Mouse (Mus musculus) hindbrain, embryonic 11.5 days (tissue): ENCODE results near the gene Rasgrp3. TPM values are rescaled to one million over a fixed set of nuclear protein-coding genes. Genes with fewer than 3 reads are reported as not detected.
"Not testable (repeated sequence)": the region's sequence is repeated elsewhere in the genome, so short reads cannot be mapped to it uniquely, and the experiment has no call there.

Experiments
- ATAC-seq: fragments of 200-750 bp; cut with Nextera tagmentation; 2 replicates; pipeline ENCODE4 v1.8.0; 2017; ENCODE audit warnings: mild to moderate bottlenecking, moderate TSS enrichment, moderate library complexity; ENCODE audit not compliant: low FRiP score
- DNase-seq: peaks from one replicate; pipeline ENCODE4 v3.0.0-alpha.2; 2015; ENCODE audit warnings: low spot score
- H3K27ac ChIP-seq: fragments of 300-500 bp; sonication (generic); 2 replicates; pipeline ENCODE4 v1.5.1; 2014; ENCODE audit warnings: mild to moderate bottlenecking, low read depth, low read length
- H3K27me3 ChIP-seq: fragments of 300-500 bp; sonication (generic); 2 replicates; pipeline ENCODE4 v1.6.1; 2014; ENCODE audit warnings: mild to moderate bottlenecking, low read length, moderate library complexity, mixed read lengths; ENCODE audit not compliant: control insufficient read depth, insufficient read depth
- H3K36me3 ChIP-seq: fragments of 300-500 bp; sonication (generic); 2 replicates; pipeline ENCODE4 v1.6.1; 2014; ENCODE audit warnings: mild to moderate bottlenecking, low read length, moderate library complexity, mixed read lengths; ENCODE audit not compliant: control insufficient read depth, insufficient read depth
- H3K4me1 ChIP-seq: fragments of 300-500 bp; sonication (generic); replicated peaks from 2 replicates; pipeline ENCODE4 v1.6.1; 2014; ENCODE audit warnings: low read length, mixed read lengths; ENCODE audit not compliant: control insufficient read depth, insufficient read depth
- H3K4me2 ChIP-seq: fragments of 300-500 bp; sonication (generic); replicated peaks from 2 replicates; pipeline ENCODE4 v1.6.1; 2014; ENCODE audit warnings: mild to moderate bottlenecking, low read depth, low read length
- H3K4me3 ChIP-seq: fragments of 300-500 bp; sonication (generic); 2 replicates; pipeline ENCODE4 v1.5.1; 2014; ENCODE audit warnings: low read depth, low read length
- H3K9ac ChIP-seq: fragments of 300-500 bp; sonication (generic); 2 replicates; pipeline ENCODE4 v1.6.1; 2014; ENCODE audit warnings: low read depth, low read length
- H3K9me3 ChIP-seq: fragments of 300-500 bp; sonication (generic); 2 replicates; pipeline ENCODE4 v1.6.1; 2016; ENCODE audit warnings: low read length; ENCODE audit not compliant: control insufficient read depth
- WGBS: fragments of 180-500 bp; shearing (Covaris S2); extraction: QIAGEN DNeasy Blood & Tissue Kit; methylation state at CpG from one replicate; pipeline ENCODE4 v1.1.7; 2014; 5-methylcytosine and 5-hydroxymethylcytosine counted together
- polyA plus RNA-seq: library from polyadenylated mRNA; unstranded; fragments of >200 nt; fragmentation: Nextera tagmentation; extraction: Ambion mirVana; gene quantifications from 2 replicates; pipeline ENCODE4 v1.2.1, GENCODE M21; 2014

Rasgrp3 gene
- polyA plus RNA-seq, 1 experiment from 2014 or later: 7.6 TPM

DNA sequence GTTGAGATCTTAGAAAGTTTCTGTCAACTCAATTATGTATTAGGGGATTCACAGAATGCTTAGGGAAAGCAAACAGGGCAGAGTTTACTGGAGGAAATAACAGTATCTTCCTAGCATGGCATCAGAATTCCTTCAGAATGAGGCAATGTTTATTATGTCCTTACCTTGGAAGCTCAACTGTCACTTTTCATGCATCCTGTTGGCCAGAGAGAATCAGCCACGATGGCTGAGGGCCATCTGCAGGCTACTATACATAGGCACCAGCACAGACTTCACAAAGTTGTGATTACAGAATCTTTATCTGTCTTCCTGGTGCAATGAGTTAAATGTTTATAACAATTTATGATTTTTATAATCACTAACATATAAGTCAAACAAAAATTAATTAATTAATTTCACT, 13.3 kb downstream of the Rasgrp3 start:
- H3K9ac ChIP-seq: no peak overlapping the region
- ATAC-seq: no peak
- no peak for DNase-seq

DNA sequence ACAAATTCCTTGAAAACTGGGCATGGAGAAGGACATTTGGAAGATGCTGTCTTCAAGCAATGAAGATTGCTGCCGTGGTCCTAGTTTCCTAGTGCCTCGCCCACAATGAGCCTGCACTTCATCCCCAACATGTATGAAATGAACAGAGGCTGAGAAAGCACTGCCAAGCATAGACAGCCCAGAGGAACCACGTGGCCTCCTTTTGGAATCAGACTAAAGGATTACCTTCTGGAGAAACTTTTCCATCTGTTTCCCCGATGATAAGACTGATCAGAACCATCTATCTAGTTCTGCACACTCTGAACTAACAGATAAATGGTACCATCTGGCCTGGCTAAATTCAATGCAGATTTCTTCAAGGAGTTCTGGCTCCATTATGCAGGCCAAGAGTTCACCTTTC, 16.6 kb downstream of the Rasgrp3 start:
- 80% methylated on average over 4 of the region's 4 CpGs for WGBS
- Histone ChIP-seq H3K4me3 (no peak overlapping the region), H3K27ac (no peak overlapping the region), H3K4me1 (no peaks in the 10 kb centered on the region), H3K36me3 (no peaks in the 10 kb centered on the region), H3K27me3 (no peaks in the 10 kb centered on the region), H3K9me3 (no peaks in the 10 kb centered on the region), H3K4me2 (no peak overlapping the region), H3K9ac (no peak overlapping the region)
- DNase-seq: no peak
- ATAC-seq: no peak

More for the DNA sequence above, 13.3 kb downstream of the Rasgrp3 start:
- no peak overlapping the region for H3K4me2 ChIP-seq
- H3K4me1 ChIP-seq: no peaks in the 10 kb centered on the region
- H3K27ac ChIP-seq: no peak overlapping the region
- no peaks in the 10 kb centered on the region for H3K36me3 ChIP-seq
- no peaks in the 10 kb centered on the region for H3K9me3 ChIP-seq
- 85% methylated on average over 1 of the region's 1 CpGs for WGBS
- H3K27me3 ChIP-seq: no peaks in the 10 kb centered on the region
- no peak overlapping the region for H3K4me3 ChIP-seq

DNA sequence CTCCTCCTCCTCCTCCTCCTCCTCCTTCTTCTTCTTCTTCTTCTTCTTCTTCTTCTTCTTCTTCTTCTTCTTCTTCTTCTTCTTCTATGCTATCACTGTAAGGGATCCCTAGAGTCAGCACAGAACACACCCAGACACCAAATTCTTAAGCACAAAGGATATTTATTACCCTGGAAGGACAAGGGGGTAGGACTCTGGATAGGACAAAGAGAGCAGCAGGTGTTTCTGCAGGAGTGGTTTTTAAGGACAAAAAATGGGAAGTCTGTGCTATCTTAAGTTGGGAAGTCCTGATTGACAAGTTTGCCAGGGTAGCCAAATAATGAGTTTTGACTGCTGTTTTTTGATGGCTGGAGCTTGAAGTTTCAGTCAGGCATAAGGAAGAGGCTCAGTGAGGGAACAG, 17.9 kb downstream of the Rasgrp3 start:
- DNase-seq: no peak

DNA sequence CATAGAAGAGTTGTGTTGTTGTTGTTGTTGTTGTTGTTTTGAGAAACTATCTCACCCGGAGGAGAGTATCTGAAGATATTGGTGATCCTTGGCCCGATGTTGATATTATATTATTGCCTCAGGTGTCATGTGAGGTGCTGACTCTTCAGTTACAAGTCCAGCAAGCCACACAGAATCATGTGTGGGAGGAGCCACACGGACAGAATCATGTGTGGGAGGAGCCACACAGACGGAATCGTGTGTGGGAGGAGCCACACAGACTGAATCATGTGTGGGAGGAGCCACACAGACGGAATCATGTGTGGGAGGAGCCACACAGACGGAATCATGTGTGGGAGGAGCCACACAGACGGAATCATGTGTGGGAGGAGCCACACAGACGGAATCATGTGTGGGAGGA, 20.4 kb downstream of the Rasgrp3 start:
- not testable (repeated sequence) for DNase-seq, H3K27me3 ChIP-seq, H3K4me1 ChIP-seq, H3K9me3 ChIP-seq, ATAC-seq, H3K27ac ChIP-seq, H3K4me2 ChIP-seq, H3K36me3 ChIP-seq, H3K9ac ChIP-seq, H3K4me3 ChIP-seq
- 94% methylated on average over 9 of the region's 9 CpGs for WGBS

More for the DNA sequence above, 17.9 kb downstream of the Rasgrp3 start:
- Histone ChIP-seq H3K27me3 (no peaks in the 10 kb centered on the region), H3K4me1 (no peaks in the 10 kb centered on the region), H3K4me3 (no peak overlapping the region), H3K9ac (no peak overlapping the region), H3K27ac (no peak overlapping the region), H3K9me3 (no peaks in the 10 kb centered on the region), H3K36me3 (no peaks in the 10 kb centered on the region), H3K4me2 (no peak overlapping the region)
- no peak for ATAC-seq

DNA sequence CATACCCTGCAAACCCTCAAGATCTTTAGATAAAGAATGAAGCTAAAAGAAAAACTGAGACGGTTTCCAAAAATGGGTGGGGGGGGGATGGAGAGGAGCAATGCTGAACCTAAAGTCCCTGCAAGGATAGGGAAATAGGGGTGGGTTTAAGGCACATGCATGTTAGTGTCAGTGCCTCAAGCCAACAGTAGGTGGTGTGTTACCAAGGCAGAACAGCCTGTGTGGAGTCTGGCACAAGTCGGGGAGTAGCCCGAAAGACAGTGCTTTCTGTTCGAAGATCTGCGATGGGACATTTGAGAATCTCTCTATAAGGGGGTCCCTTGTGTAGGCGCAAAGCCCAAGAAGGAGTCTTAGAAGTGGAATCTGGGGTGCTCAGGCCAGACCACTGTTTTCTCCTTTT, 24.9 kb downstream of the Rasgrp3 start:
- Histone ChIP-seq H3K4me1 (no peaks in the 10 kb centered on the region), H3K9ac (no peak overlapping the region), H3K27me3 (no peaks in the 10 kb centered on the region), H3K4me3 (no peak overlapping the region), H3K27ac (no peak overlapping the region), H3K4me2 (no peak overlapping the region), H3K9me3 (no peaks in the 10 kb centered on the region), H3K36me3 (no peaks in the 10 kb centered on the region)
- ATAC-seq (no peak), DNase-seq (no peak)
- WGBS: 90% methylated on average over 6 of the region's 6 CpGs

DNA sequence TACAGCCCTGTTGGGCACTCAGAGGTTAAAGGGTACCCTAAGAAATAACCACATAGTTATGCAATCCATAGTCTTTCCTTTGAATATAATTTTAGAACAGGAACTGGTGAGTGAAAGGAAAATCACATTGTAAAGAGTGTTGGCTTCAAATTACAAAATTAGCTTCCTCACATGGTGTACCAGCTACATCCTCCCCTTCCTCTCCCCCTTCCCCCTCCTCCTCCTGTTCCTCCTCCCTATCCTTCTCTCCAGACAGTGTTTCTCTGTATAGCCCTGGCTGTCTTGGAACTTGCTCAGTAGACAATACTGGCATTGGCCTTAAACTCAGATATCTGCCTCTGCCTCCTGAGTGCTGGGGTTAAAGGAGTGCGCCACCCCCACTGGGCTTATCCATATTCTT, 26.1 kb downstream of the Rasgrp3 start:
- 89% methylated on average over 1 of the region's 1 CpGs for WGBS

DNA sequence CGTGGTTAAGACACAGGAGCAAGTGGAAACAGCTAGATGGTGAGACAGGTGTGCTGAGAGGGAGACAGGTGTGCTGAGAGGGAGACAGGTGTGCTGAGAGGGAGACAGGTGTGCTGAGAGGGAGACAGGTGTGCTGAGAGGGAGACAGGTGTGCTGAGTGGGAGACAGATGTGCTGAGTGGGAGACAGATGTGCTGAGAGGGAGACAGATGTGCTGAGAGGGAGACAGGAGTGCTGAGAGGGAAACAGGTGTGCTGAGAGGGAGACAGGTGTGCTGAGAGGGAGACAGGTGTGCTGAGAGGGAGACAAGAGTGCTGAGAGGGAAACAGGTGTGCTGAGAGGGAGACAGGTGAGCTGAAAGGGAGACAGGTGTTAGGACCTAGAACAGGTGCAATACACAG, 27.5 kb downstream of the Rasgrp3 start:
- DNase-seq, ATAC-seq, H3K9ac ChIP-seq, H3K27me3 ChIP-seq, H3K4me1 ChIP-seq, H3K4me2 ChIP-seq, H3K4me3 ChIP-seq, H3K36me3 ChIP-seq, H3K9me3 ChIP-seq, H3K27ac ChIP-seq: not testable (repeated sequence)
- WGBS: 89% methylated on average over 1 of the region's 1 CpGs

More for the DNA sequence above, 26.1 kb downstream of the Rasgrp3 start:
- no peak overlapping the region for H3K4me3 ChIP-seq
- ATAC-seq (no peak), DNase-seq (no peak)
- H3K27ac ChIP-seq: no peak overlapping the region
- H3K9me3 ChIP-seq: no peaks in the 10 kb centered on the region
- H3K36me3 ChIP-seq: no peaks in the 10 kb centered on the region
- H3K4me2 ChIP-seq: no peak overlapping the region
- H3K4me1 ChIP-seq: no peaks in the 10 kb centered on the region
- no peaks in the 10 kb centered on the region for H3K27me3 ChIP-seq
- H3K9ac ChIP-seq: no peak overlapping the region

DNA sequence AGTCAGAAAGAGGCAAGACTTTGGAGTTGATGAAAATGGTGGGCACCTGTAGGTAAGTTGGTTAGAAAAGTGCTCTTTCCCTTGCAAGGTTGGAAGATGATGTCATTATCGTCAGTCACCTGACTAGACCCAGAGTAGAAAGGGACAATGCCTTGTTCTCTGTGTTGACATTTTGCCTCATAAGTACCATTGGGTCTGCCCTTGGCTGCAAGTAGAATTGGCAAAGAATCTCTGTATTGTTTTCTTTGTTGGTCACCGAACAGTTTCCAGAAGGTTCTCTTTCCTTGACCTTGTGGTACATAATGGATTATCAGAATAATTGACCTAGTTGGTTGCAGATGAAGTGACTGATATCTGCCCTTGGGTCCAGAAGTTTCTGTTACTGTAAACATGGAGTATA, 27.9 kb downstream of the Rasgrp3 start:
- DNase-seq (no peak), ATAC-seq (no peak)
- WGBS: 85% methylated on average over 2 of the region's 2 CpGs
- no peaks in the 10 kb centered on the region for H3K4me1 ChIP-seq
- no peak overlapping the region for H3K4me2 ChIP-seq
- H3K9ac ChIP-seq: no peak overlapping the region
- H3K4me3 ChIP-seq: no peak overlapping the region
- no peaks in the 10 kb centered on the region for H3K36me3 ChIP-seq
- H3K27ac ChIP-seq: no peak overlapping the region
- no peaks in the 10 kb centered on the region for H3K9me3 ChIP-seq
- no peaks in the 10 kb centered on the region for H3K27me3 ChIP-seq

DNA sequence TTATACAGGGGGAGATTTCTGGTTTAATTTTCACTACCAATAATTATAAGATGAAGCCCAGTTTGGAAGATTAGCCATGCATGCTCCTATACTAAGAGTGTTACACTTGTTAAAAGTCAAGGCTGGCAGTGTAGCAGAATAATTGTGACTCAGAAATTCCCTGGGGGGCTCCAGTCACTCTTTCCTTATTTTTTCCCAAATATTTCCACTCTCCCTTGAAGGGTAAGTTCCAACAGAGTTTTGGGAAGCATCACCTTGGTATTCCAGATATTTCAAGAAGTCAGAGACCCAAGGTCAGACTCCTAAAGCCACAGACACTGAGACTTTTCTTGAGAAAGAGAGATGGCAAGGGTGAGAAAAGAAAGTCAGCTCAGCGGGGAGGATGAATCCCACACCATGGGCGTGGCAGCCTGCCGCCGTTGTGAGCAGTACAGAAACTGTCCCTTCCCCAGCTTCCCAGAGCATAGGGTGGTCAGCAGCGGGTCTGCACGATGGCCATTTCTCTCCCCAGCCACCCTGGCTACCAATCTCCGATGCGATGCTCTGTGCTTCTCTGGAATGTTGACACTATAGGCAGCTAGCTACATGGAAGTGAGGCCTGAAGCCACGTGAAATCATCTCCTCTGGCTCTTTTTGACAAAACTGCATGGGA, 28.8 kb downstream of the Rasgrp3 start:
- peak overlapping the region; percentile 8; the same call in 1 of the 2 replicates for H3K4me2 ChIP-seq
- DNase-seq: no peak
- no peak for ATAC-seq

More for the DNA sequence above, 28.8 kb downstream of the Rasgrp3 start:
- no peaks in the 10 kb centered on the region for H3K27me3 ChIP-seq
- no peaks in the 10 kb centered on the region for H3K36me3 ChIP-seq
- H3K9ac ChIP-seq: no peak overlapping the region
- WGBS: 14% methylated on average over 9 of the region's 9 CpGs
- H3K27ac ChIP-seq: no peak overlapping the region
- H3K9me3 ChIP-seq: no peaks in the 10 kb centered on the region
- no peaks in the 10 kb centered on the region for H3K4me1 ChIP-seq
- no peak overlapping the region for H3K4me3 ChIP-seq
